Mouse (Mus musculus) spleen, adult 10 weeks (tissue): ENCODE results near the gene Kank3. TPM values are rescaled to one million over a fixed set of nuclear protein-coding genes. Genes with fewer than 3 reads are reported as not detected.

Source experiments
- polyA plus RNA-seq: library from polyadenylated mRNA; stranded (reverse); fragments of 350-450 nt; fragmentation: Illumina TruSeq; extraction: RNeasy Lipid Tissue Mini Kit (QIAGEN cat#74804); gene quantifications from one replicate; pipeline ENCODE4 v1.2.3, GENCODE M21; 2015; ENCODE audit warnings: low replicate concordance; ENCODE audit not compliant: insufficient read depth

Kank3 gene
- 53.6 TPM for polyA plus RNA-seq

GRCm38 (mm10) chr17:33810334-33811141, at the start of gene Kank3:
Gene Kank3, plus strand, starts transcription at chr17:33810519.

GRCm38 (mm10) chr17:33781124-33781977, 29.0 kb upstream of the Kank3 start, which contains the start of gene Angptl4:
Gene Angptl4, minus strand, starts transcription at chr17:33781830.

GRCm38 (mm10) chr17:33824084-33824996, 14.0 kb downstream of the Kank3 start, which contains the start of the genes Rps28 and Ndufa7:
Gene Rps28, minus strand, starts transcription at chr17:33824562.
Gene Ndufa7, plus strand, starts transcription at chr17:33824572.

GRCm38 (mm10) chr17:33842966-33843795, 32.9 kb downstream of the Kank3 start, which contains the start of gene Cd320:
Gene Cd320, plus strand, starts transcription at chr17:33843091.

Other genes starting within 250 kb of the Kank3 start
- 21.6 TPM for gene Zfp414, start 181.4 kb upstream of the Kank3 start, polyA plus RNA-seq
- gene Pram1, start 172.5 kb upstream of the Kank3 start, polyA plus RNA-seq = 6.4 TPM
- 386 TPM for gene Hnrnpm, start 123.7 kb upstream of the Kank3 start, polyA plus RNA-seq
- 102 TPM for gene March2, start 91.8 kb upstream of the Kank3 start, polyA plus RNA-seq
- gene Rab11b, start 50.0 kb upstream of the Kank3 start, polyA plus RNA-seq = 65.7 TPM
- 11.1 TPM for gene Angptl4, start 28.7 kb upstream of the Kank3 start, polyA plus RNA-seq
- gene Rps28, start 14.0 kb downstream of the Kank3 start, polyA plus RNA-seq = 1,152 TPM
- 55.2 TPM for gene Ndufa7, start 14.1 kb downstream of the Kank3 start, polyA plus RNA-seq
- gene Cd320, start 32.6 kb downstream of the Kank3 start, polyA plus RNA-seq = 5.0 TPM
- not detected for gene Gm7029, start 63.3 kb downstream of the Kank3 start, polyA plus RNA-seq
- 5.8 TPM for gene Kifc1, start 80.1 kb downstream of the Kank3 start, polyA plus RNA-seq
- 1.5 TPM for gene Platr17, start 94.6 kb downstream of the Kank3 start, polyA plus RNA-seq
- 39.7 TPM for gene Daxx, start 98.9 kb downstream of the Kank3 start, polyA plus RNA-seq
- gene Tapbp, start 105.4 kb downstream of the Kank3 start, polyA plus RNA-seq = 143 TPM
- 10.6 TPM for gene Zbtb22, start 105.4 kb downstream of the Kank3 start, polyA plus RNA-seq
- gene Rgl2, start 119.0 kb downstream of the Kank3 start, polyA plus RNA-seq = 55.9 TPM
- 50.2 TPM for gene Pfdn6, start 129.8 kb downstream of the Kank3 start, polyA plus RNA-seq
- gene Wdr46, start 130.1 kb downstream of the Kank3 start, polyA plus RNA-seq = 6.0 TPM
- 4.4 TPM for gene B3galt4, start 141.0 kb downstream of the Kank3 start, polyA plus RNA-seq
- gene Vps52, start 145.3 kb downstream of the Kank3 start, polyA plus RNA-seq = 28.2 TPM
- 1,734 TPM for gene Rps18, start 145.5 kb downstream of the Kank3 start, polyA plus RNA-seq
- 3,352 TPM for gene H2-K1, start 189.8 kb downstream of the Kank3 start, polyA plus RNA-seq
- 10.5 TPM for gene Ring1, start 214.2 kb downstream of the Kank3 start, polyA plus RNA-seq
- gene H2-Ke6, start 217.5 kb downstream of the Kank3 start, polyA plus RNA-seq = 137 TPM
- gene Slc39a7, start 221.2 kb downstream of the Kank3 start, polyA plus RNA-seq = 38.7 TPM
- gene Rxrb, start 221.3 kb downstream of the Kank3 start, polyA plus RNA-seq = 24.2 TPM
- 0.94 TPM for gene Col11a2, start 228.9 kb downstream of the Kank3 start, polyA plus RNA-seq